In genomic region chr11:103307910-103308309, GRCm38 (mm10) we compare ENCODE assay signal across 9 mouse cellular contexts. TPM values are rescaled to one million over a fixed set of nuclear protein-coding genes. Genes with fewer than 3 reads are reported as not detected.
DNase-seq lines count a peak whose midpoint lies in the region; ATAC-seq lines count a peak whose summit lies in the region.
"Had no signal": no experiment of that assay in that cellular context is flagged by ENCODE, and none has a peak within 500 bp of the region (broad histone marks: within the 10 kb centered on the region; RNA-seq: fewer than 3 reads in every experiment).

No protein-coding gene starts in this region.

- no peaks in the 10 kb centered on the region; the same call in 1 of the 2 replicates for H3K27me3 ChIP-seq in heart, embryonic 12.5 days (replicated peaks)
- H3K27me3 ChIP-seq: limb, embryonic 12.5 days had no signal

- no peak overlapping the region for H3K9ac ChIP-seq in heart, embryonic 12.5 days
- H3K9ac ChIP-seq: limb, embryonic 12.5 days had no signal

- no peak overlapping the region for H3K4me3 ChIP-seq in heart, embryonic 12.5 days
- H3K4me3 ChIP-seq: limb, embryonic 12.5 days had no signal

- no peak overlapping the region for H3K27ac ChIP-seq in heart, embryonic 12.5 days (ENCODE audit: poor library complexity, severe bottlenecking)
- H3K27ac ChIP-seq: limb, embryonic 12.5 days had no signal

- no peak for ATAC-seq in heart, embryonic 12.5 days (ENCODE audit: insufficient number of reproducible peaks, low FRiP score)

- WGBS in heart, embryonic 12.5 days: 53% methylated on average over 8 of the region's 8 CpGs

- no peaks in the 10 kb centered on the region for H3K36me3 ChIP-seq in heart, embryonic 12.5 days
- H3K36me3 ChIP-seq: limb, embryonic 12.5 days had no signal

- peaks cover 26% of the 10 kb centered on the region for H3K4me1 ChIP-seq in heart, embryonic 12.5 days (replicated peaks)

- peak; percentile 97 for DNase-seq in heart, adult 11 months
- peak; percentile 54 for DNase-seq in urinary bladder, postnatal 25 days (ENCODE audit: low spot score)
- no peak for DNase-seq in urinary bladder, adult 18-20 months (ENCODE audit: low spot score in 2 of 2)
- peak; percentile 80 to 88 for DNase-seq in kidney, postnatal 36 days
- DNase-seq in yolk sac, embryonic 10.5 days (ENCODE audit: low spot score): peak; percentile 31
- DNase-seq in cerebellum, adult 9-10 months: no peak
- DNase-seq in left cerebral cortex, postnatal 4 days: no peak

- no peak overlapping the region for H3K4me2 ChIP-seq in heart, embryonic 12.5 days
- H3K4me2 ChIP-seq: limb, embryonic 12.5 days had no signal

- no peaks in the 10 kb centered on the region for H3K9me3 ChIP-seq in heart, embryonic 12.5 days (replicated peaks)
- H3K9me3 ChIP-seq: limb, embryonic 12.5 days had no signal

- intact Hi-C loops in left cerebral cortex, postnatal 4 days (cut with DNase I): no loop called here

RNA-seq across cellular contexts. Expression of gene Map3k14, which starts 40.6 kb away (rescaled TPM):
- polyA plus RNA-seq in heart, embryonic 12.5 days (2016; fragmentation: Nextera tagmentation; extraction: Ambion mirVana): 2.0 and 2.6 TPM in 2 replicates
- 1 to 10 TPM; 3.7 to 4.3 TPM for total RNA-seq in left cerebral cortex, postnatal 4 days (2021)

RNA-seq across cellular contexts. Expression of gene Arhgap27, which starts 55.6 kb away (rescaled TPM):
- polyA plus RNA-seq in heart, embryonic 12.5 days (2016; fragmentation: Nextera tagmentation; extraction: Ambion mirVana): 6.7 and 8.9 TPM in 2 replicates
- total RNA-seq in left cerebral cortex, postnatal 4 days (2021): 1 to 10 TPM; 4.7 to 5.1 TPM

Comparison
In these comparisons a context has a peak if more than half of its experiments do, and no peak if none do; other contexts are left out.
1. DNase-seq: peak in heart, adult 11 months (single experiment), urinary bladder, postnatal 25 days (single experiment), kidney, postnatal 36 days (2 of 2) and yolk sac, embryonic 10.5 days (single experiment); none in urinary bladder, adult 18-20 months (0 of 2), cerebellum, adult 9-10 months (single experiment) and left cerebral cortex, postnatal 4 days (single experiment).